Mouse (Mus musculus): Measurements from ENCODE around the gene Exosc10.

- TF ChIP-seq ZC3H11A (IDR thresholded peaks at IDR 0.05; ENCODE audit: borderline replicate concordance, low read depth, low read length) (no peak), MAFK (IDR thresholded peaks at IDR 0.05; ENCODE audit: insufficient read depth, low read depth, low read length) (no peak), HCFC1 (IDR thresholded peaks at IDR 0.05; ENCODE audit: borderline replicate concordance, insufficient read depth, low read length) (no peak)
Observed at GRCm38 (mm10) chr4:148586648-148587047, 28.4 kb downstream of the Exosc10 start.
